Mouse (Mus musculus): Measurements from ENCODE around the gene Jam3.
"Not testable (repeated sequence)": the region's sequence is repeated elsewhere in the genome, so short reads cannot be mapped to it uniquely, and the experiment has no call there.

Jam3 gene

DNA sequence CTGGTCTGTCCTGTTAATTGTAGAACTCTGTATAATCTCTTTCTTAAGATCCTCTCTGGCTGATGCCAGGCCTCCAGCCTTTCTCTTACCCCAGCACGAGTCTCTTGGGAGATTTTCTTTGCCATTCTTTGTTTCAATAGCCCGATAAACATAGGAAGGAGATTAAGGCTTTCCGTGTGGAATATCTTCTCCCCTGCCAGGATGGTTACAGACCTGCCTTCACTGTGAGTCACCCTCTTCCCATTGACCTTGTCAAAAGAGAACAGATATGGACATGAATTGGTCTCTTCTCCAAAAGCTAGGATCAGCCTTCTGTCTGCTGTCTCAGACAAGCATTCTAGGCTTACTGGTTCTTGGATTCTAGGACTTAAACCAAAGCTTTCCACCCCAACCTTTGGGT is 15.5 kb upstream of the Jam3 start:
- DNase-seq (ENCODE audit: low spot score in 2 of 2), result no peak

DNA sequence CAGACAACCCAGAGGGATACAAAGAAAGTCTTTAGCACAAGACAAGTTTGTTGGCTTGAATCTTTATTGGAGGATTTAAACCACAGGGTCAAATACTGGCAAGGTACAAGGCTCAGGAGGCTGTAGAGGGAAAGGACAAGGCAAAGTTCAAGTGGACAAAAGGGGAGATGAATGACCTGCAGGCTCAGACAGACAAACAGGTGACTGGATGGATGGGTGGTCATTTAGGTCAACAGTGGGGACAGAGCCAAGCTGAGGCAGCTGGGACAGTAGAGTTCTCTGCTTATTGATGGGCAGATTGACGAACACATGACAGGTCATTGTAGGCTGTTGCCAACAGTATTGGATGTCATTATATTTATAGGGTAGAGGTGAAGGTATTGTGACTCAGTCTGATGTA is 11.8 kb upstream of the Jam3 start:
- DNase-seq (ENCODE audit: low spot score in 2 of 2), result no peak

DNA sequence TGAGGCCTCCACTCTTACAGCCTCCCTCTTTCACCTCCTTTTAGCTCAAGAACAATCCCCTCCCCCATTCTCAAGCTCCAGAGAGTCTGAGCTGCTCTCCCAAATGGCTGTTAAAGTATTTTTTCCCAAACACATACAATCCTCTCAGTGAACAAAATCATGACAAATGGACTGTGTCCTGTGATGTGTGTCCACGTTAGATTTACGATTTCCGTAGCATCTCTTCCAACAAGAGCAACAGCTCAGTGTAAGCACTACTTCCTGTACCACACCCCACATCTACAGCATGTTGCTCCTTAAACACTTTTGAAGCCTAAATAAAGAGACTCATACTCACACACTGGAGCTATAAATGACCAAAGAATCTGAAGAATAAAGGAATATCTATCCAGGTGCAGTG is 10.4 kb upstream of the Jam3 start:
- DNase-seq (ENCODE audit: low spot score in 2 of 2), result no peak

DNA sequence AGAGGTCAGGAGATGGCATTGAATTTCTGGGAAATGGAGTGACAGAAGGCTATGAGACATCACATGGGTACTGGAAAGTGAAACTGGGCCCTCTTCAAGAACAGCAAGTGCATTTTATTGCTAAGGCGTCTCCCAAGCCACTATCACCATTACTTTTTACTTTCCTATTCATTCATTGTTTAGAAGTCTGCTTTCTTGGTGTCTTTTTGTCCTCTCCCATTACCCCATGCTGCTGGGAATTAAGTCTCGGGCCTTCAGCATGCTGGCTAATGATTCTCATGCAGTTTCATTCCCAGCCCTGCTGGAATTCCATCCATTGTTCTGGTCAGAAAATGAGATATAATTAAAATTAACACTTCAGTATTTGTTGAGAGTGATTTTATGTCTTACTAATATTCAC is 9.7 kb upstream of the Jam3 start:
- no peak for DNase-seq (ENCODE audit: low spot score in 2 of 2)

DNA sequence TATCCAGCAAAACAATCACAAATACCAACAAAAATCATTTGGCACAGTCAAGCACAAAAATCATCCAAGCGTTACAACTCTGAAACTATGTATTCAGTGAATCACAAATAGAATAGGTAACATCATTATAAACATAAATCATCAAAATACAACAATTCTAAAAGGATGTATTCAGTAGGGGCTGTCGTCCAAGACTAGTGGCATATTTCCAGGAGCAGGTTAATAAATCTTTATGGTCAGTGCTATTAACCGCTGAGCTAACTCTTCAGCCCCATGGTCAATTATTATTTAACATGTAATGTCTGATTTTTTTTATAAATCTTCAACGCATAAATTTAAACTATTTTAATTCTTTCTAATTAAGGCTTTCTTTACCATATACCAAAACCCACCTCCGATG is 8.4 kb upstream of the Jam3 start:
- DNase-seq (ENCODE audit: low spot score in 2 of 2), result not testable (repeated sequence)

DNA sequence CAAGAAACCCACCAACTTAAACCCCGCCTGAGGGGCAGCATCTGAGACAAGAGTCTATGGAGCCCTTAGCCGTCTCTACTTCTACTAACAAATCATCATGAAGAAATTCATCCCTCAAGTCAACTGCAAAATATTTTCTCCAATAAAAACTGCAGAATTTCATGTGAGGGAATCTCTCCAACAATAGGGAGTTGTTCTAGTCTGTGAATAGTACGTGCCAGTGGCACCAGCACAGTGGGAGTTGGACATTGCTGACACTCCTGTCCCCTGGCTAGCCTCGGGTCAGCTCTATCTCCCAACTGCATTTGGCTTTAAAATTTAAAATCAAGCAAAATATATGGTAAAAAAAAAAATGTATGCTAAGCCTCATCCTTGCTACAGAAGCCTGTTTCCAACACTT is 1.4 kb downstream of the Jam3 start:
- DNase-seq (ENCODE audit: low spot score in 2 of 2), result no peak

DNA sequence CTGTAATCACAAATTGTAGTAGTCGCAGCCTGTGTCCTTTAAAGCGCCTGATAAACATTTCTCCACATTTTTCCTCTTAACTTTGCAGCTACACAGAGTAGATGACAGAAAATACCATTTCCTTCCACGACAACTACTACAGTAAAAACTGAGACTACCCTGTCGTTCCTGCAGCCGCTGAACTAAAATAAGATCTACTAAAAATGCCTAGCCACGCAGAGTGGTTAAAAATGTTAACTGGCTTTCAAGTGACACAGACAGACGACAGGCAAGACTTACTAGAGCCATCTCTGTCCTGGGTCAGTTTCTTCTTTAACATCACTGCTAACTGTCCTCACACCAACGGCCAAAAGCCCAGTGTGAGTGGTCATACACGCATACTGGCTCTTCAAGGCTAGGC is 5.4 kb downstream of the Jam3 start:
- no peak for DNase-seq (ENCODE audit: low spot score in 2 of 2)

DNA sequence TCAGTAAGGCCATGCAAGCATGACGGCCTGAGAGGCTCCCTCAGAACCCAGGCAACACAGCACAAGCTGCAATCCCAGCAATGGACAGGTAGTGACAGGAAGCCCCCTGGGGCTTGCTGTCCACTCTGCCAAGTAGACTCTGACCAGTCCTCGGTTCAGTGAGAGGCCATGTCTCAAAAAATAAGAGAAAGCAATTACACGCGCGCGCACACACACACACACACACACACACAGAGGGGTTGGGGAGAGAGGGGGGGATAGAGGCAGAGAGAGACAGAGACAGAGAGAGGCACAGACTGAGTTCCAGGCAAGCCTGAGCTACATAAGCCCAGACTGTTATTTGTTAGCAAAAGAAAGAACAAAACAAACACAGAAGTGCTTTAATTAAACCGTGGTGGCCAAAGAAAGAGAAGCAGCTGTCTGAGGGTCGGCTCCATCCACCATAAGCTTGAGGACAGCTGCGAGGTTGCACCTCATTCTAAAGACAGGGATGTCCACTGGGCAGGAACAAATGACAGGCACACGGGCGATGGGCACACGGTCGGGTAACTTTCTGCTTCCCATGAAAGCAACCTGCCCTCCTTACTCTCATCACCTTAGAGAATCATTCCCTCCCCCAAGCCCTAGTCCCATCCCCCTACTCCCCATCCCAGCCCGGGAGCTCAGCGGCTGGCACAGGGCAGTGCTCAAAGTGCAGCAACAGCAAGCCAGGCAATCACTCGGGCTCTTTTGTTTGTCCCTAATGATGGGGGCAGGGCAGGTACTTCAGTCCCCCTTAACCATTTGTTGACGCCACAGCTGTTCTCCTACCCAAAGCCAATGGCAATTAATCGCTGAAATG is 6.4 kb downstream of the Jam3 start:
- no peak for DNase-seq (ENCODE audit: low spot score in 2 of 2)

DNA sequence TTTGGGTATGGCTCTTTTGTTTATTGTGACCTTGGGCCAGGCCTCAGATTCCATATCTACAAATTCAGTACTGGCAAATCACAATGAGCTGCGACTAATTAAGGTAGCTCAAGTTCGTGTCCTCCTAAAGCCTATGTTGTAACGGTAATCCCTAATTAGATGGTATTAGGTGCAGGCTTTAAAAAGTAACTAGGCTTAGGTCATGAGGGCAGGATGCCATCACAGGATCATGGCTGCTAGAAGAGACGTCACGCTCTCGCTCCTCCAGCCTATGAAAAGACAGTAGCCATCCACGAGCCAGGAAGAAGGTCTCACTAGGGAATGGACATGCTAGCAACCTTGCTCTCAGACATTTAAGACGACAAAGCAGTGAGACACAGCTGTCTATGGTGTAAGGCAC is 7.3 kb downstream of the Jam3 start:
- no peak for DNase-seq (ENCODE audit: low spot score in 2 of 2)

DNA sequence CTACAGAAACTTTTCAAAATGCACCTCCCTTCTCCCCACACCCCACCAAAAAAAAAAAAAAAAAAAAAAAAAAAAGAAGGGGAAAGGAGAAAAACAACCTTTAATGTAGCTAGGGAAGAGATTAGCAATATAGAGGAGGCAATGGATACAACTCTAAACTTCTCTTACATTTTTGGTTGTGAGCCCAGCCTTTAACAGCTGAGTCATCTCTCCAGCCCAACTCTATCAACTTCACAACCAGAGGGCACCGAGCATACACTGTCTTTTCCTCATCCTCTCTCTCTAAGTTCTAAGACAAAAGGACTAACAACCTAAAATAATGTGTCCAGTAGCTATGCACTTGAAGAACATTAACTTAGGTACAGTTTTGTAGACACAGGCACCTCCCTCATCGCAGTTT is 8.4 kb downstream of the Jam3 start:
- DNase-seq (ENCODE audit: low spot score in 2 of 2), result no peak

DNA sequence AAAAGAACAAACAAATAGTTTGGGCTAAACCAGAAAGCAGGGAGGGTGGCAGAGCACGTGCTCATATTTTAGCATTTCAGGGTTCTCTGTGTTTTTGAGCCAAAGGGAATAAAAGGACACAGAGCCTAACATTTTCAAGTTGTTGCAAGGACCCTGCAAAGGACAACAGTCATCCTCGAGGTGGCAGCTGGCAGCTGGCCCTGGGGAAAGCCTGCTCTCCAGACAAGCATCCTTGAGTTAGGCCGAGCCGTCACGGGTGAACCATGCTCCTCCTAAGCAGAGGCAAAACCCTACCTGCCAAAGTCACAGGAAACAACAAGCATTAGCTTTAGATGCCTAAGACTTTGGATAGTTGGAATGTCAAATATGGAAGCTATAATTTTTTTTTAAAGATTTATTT is 10.2 kb downstream of the Jam3 start:
- no peak for DNase-seq (ENCODE audit: low spot score in 2 of 2)

DNA sequence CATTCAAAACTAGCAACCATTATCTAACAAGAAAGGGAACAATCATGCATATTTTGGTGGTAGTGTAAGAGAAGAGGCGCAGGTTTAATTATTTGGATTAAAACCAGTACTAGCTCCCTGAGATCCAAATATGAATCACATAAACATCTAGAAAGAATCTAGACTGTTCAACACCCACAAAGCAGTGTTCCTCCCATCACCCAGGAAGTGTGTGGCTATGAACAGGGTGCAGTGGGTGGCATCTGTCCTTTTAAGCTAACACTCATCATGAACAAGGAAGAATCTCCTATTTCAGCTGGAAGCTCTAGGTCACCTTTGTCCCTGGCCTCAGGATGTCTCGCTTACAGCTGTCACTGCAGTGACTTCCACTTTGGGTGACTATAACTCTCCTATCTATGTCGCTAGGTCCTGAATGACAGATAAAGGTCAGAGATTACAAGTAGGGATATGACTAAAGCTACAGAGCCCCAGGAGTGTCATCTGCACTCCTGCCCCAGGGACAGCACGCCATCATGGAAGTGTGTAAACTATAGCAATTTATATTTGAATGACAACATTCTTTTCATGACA is 10.9 kb downstream of the Jam3 start:
- DNase-seq (ENCODE audit: low spot score in 2 of 2), result no peak

DNA sequence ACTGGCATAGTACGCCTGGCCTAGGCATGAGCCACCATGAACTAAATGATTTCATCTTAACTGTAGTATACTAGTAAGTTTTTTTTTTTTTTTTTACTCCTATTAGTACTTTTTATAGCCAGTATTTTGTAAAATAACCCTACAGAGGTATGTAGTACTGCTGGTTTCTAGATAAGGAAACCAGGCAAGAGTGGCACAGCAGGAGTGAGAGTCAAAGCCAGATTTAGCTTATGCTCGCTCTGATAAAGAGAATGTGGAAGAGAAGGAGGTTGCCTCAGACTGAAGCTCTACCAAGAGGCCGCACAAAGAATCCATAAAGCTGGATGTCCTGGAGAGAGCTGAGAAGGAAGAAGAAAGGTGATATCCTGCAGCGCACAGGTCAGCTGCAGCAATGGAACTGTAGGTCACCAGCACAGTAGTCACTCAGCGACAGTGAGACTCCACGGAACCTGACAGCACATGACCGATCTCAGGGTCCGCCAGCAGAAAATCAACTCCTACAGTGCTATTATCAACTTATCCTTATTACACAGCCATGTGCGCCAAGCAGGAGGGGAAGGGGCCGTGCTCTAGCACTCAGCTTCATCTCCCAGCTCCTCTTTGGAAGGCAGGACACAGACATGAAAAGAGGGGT is 14.7 kb downstream of the Jam3 start:
- DNase-seq (ENCODE audit: low spot score in 2 of 2), result no peak

DNA sequence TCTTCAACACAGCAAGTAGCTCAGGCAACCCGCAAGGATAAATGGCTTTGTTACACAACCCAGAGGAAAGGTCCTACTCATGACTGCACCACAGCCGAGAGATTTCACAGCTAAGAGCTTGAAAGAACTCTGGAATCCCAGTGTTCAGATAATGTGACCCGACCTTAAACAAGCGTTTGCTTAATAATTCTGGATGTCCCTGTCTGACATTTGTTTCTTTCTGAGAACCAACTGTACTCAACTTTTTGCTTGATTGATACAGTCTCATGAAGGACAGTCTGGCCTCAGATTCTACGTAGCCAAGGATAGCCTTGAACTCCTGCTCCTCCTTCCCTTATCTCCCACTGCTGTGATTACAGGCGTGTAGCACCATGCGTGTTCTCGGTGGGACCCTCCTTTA is 18.6 kb downstream of the Jam3 start:
- DNase-seq (ENCODE audit: low spot score in 2 of 2), result no peak

DNA sequence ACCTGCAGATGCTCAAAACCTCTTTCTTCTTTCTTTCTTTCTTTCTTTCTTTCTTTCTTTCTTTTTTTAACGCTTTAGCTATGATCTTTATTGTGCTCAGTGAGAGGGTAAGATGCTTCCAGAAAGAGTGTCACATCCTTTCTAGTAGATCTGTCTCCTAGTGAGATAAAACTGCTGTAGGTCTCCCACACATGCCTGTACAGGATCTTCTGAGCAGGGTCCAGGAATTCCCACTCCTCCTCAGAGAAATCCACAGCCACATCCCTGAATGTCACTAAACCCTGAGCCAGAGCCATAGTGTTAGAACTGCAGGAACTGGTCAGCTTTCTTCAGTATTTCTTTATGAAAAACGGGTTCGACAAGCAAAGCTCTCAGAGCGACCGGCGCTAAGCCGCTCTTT is 19.8 kb downstream of the Jam3 start:
- DNase-seq (ENCODE audit: low spot score in 2 of 2), result no peak

DNA sequence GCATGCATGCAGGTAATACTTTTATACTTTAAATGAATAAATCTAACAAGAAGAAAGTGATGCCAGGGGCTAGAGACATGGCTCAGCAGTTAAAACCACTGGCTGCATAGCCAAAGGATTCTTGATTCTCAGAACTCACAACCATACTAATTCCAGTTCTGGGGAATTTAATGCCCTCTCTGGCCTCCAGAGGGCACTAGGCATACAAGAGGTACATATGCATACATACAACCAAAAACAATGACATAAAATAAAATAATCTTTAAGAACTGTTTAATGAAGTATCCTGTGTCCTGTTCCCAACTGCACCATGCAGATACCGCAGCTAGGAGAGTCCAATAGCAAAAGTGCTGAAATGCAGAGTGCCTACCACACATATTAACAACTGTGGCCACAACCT is 20.8 kb downstream of the Jam3 start:
- DNase-seq (ENCODE audit: low spot score in 2 of 2), result no peak

DNA sequence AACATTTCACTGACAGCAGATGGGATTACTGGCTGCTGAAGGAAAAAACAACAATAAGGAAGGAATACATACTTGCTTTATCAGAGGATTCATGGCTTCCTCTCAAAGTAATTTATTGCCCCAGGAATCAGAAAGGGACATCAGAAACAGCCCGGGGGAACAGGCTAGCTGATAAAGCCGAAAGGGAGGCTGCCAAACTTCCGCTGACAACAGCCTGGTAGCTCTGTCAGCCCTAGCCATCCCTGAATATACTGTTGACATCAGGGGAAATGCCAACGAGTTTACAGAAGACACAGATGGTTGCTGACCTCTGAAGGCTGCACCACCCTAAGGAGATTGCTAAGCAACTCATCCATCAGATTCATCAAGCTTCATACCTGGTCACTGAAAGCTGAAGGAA is 26.6 kb downstream of the Jam3 start:
- no peak for DNase-seq (ENCODE audit: low spot score in 2 of 2)

DNA sequence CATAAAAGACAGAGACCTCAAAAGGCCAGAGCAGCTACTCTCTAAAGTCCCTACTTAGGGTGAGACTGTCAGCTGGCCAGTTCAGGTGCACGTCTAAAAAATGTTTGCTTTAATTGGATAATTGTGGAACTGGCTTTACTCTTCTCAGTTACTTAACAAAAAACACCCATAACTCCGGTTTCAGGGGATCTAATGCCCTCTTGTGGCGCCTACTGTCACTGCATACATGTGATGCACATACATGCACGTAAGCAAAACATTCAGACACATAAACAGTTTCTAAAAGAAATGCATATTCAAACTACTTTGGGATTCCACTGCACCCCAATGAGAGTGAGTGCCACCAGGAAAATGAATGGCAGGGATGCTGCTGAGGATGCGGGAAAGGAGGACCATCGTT is 28.7 kb downstream of the Jam3 start:
- no peak for DNase-seq (ENCODE audit: low spot score in 2 of 2)

DNA sequence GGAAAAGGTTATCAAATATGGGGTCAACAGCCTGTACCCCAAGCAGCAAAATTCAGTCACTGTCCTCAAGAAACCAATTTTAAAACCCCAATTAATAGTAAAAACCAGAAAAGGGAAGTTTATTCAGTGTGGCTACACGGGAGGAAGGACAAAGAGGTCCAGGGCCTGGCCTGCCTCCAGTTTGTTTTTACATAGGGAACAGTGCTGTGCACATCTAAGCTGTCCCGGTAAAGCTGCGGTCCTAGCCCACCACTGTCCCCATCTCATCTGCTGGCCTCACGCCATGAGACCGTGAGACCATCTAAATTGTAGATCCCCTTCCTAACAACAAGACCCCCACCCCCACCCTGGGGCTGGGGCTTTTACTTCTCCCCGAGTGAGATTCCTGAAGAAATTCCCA is 29.8 kb downstream of the Jam3 start:
- DNase-seq (ENCODE audit: low spot score in 2 of 2), result no peak

DNA sequence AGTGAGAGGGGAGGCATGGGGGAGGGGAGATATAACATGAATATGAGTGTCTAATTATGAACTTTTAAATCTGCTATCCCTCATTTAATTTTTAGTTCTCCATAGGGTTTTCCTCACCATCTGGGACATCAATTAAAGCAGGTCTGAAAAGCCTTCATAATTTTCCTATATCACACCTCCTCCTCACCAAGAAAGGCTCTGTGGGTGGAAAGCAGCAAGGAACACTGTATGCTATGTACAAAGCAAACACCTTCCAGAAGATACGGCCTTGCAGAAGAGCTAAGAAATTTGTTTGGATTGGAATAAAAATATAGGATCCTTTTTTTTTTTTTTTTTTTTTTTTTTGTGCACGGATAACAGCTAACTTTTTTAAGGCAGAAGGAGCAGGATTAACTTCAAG is 31.3 kb downstream of the Jam3 start:
- DNase-seq (ENCODE audit: low spot score in 2 of 2), result peak; percentile 36 to 65

DNA sequence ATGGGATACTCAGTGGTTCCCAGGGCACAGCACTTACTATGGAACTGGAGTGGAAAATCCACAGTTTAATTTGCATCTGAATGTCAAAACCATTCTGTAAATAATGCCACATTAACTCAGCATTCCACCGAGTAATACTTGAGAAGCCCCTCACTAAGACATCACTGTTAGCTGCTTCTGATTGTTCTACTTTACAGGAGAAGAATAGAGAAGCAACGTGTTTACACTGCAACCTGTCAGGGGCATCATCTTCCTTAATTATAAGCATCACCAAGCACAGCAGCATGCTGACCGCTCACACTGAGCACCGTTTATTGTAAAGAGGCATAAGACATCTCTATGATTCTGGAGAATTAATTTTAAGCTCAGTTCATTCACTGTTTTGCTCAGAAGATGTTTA is 32.3 kb downstream of the Jam3 start:
- no peak for DNase-seq (ENCODE audit: low spot score in 2 of 2)

DNA sequence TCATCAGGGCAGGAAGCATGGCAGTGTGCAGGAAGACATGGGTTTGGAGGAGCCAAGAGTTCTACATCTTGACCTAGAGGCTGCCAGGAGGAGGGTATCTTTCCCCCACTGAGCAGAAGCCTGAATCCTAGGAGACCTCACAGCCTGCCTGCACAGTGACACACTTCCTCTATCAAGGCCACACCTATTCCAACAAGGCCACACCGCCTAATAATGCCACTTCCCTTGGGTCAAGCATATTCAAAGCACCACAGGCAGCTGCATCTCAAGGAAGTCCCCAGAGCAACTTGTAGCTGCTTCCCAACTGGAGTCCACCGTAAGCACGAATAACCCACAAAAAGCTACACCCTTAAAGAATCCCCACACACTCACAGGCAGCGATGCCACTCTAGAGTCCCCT is 33.1 kb downstream of the Jam3 start:
- DNase-seq (ENCODE audit: low spot score in 2 of 2), result no peak

DNA sequence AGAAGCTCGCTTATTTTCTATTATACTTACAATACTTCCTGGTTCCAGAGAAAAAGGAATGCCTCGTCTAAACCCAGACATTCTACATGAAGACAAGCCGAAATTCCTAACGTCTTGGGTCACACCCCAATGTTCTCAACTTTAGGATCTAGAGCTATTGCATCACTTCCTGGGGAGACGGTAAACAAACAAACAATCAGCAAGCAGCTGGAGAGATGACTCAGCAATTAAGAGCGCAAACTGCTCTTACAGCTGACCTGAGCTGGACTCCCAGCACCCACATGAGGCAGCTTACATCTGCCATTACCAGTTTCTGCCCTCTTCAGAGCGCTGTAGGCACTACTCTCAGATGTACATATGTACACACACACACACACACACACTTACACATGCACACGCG is 34.0 kb downstream of the Jam3 start:
- DNase-seq (ENCODE audit: low spot score in 2 of 2), result no peak
